Mouse (Mus musculus) stomach, embryonic 15.5 days (tissue): ENCODE measurements around the gene Mlx. TPM values are rescaled to one million over a fixed set of nuclear protein-coding genes. Genes with fewer than 3 reads are reported as not detected.

Experiments used
- ATAC-seq: fragments of 200-750 bp; cut with Nextera tagmentation; 2 replicates; pipeline ENCODE4 v1.8.0; 2017; ENCODE audit warnings: low read depth, moderate number of reproducible peaks, moderate TSS enrichment; ENCODE audit not compliant: insufficient read depth, low FRiP score
- H3K27ac ChIP-seq: fragments of 300-500 bp; sonication (generic); 2 replicates; pipeline ENCODE4 v1.5.1; 2015; ENCODE audit warnings: mild to moderate bottlenecking, inconsistent platforms
- H3K27me3 ChIP-seq: fragments of 300-500 bp; sonication (generic); replicated peaks from 2 replicates; pipeline ENCODE4 v1.6.1; 2015; ENCODE audit warnings: inconsistent platforms
- H3K36me3 ChIP-seq: fragments of 300-500 bp; sonication (generic); 2 replicates; pipeline ENCODE4 v1.6.1; 2015; ENCODE audit warnings: inconsistent platforms
- H3K4me1 ChIP-seq: fragments of 300-500 bp; sonication (generic); 2 replicates; pipeline ENCODE4 v1.6.1; 2015; ENCODE audit warnings: inconsistent platforms
- H3K4me2 ChIP-seq: fragments of 300-500 bp; sonication (generic); 2 replicates; pipeline ENCODE4 v1.6.1; 2015; ENCODE audit warnings: mild to moderate bottlenecking, inconsistent platforms
- H3K4me3 ChIP-seq: fragments of 300-500 bp; sonication (generic); replicated peaks from 2 replicates; pipeline ENCODE4 v1.5.1; 2015; ENCODE audit warnings: inconsistent platforms
- H3K9ac ChIP-seq: fragments of 300-500 bp; sonication (generic); 2 replicates; pipeline ENCODE4 v1.6.1; 2015; ENCODE audit warnings: inconsistent platforms
- H3K9me3 ChIP-seq: fragments of 300-500 bp; sonication (generic); 2 replicates; pipeline ENCODE4 v1.6.1; 2016; ENCODE audit warnings: inconsistent platforms
- WGBS: fragments of 180-500 bp; shearing (Covaris S2); methylation state at CpG from one replicate; pipeline ENCODE4 v1.1.7; 2015; 5-methylcytosine and 5-hydroxymethylcytosine counted together
- polyA plus RNA-seq: library from polyadenylated mRNA; unstranded; fragments of >200 nt; fragmentation: Nextera tagmentation; extraction: Ambion mirVana; gene quantifications from 2 replicates; pipeline ENCODE4 v1.2.1, GENCODE M21; 2015

Mlx gene
- polyA plus RNA-seq = 50.7 and 54.5 TPM in 2 replicates

GRCm38 (mm10) chr11:101086756-101087681 lies at the start of gene Mlx:
Mlx (plus strand) TSS chr11:101087277.
- Histone ChIP-seq H3K36me3 (peaks cover 17% of the 10 kb centered on the region), H3K27me3 (no peaks in the 10 kb centered on the region), H3K4me2 (peak within 1 kb of the TSS; percentile 93), H3K27ac (peak within 1 kb of the TSS; percentile 87), H3K9me3 (no peaks in the 10 kb centered on the region), H3K4me1 (peaks cover 36% of the 10 kb centered on the region), H3K4me3 (peak within 1 kb of the TSS; percentile 77), H3K9ac (peak within 1 kb of the TSS; percentile 73)
- peak; percentile 84 for ATAC-seq
- WGBS = 1% methylated on average over 50 of the region's 52 CpGs

- 80% methylated on average over 10 of the region's 10 CpGs for WGBS
- H3K4me1 ChIP-seq = no peaks in the 10 kb centered on the region
- no peak overlapping the region for H3K4me3 ChIP-seq
- no peaks in the 10 kb centered on the region for H3K27me3 ChIP-seq
- ATAC-seq = no peak
- H3K9me3 ChIP-seq = no peaks in the 10 kb centered on the region
- peaks cover 14% of the 10 kb centered on the region; the same call in 1 of the 2 replicates for H3K36me3 ChIP-seq
- H3K9ac ChIP-seq = no peak overlapping the region
- H3K27ac ChIP-seq = no peak overlapping the region
- no peak overlapping the region for H3K4me2 ChIP-seq
Measured at GRCm38 (mm10) chr11:101037795-101038194, 49.3 kb upstream of the Mlx start.

GRCm38 (mm10) chr11:101045826-101046225 lies 41.3 kb upstream of the Mlx start:
- Histone ChIP-seq H3K9ac (no peak overlapping the region), H3K36me3 (peaks cover 35% of the 10 kb centered on the region), H3K4me1 (no peaks in the 10 kb centered on the region), H3K9me3 (no peaks in the 10 kb centered on the region), H3K4me2 (no peak overlapping the region), H3K27me3 (no peaks in the 10 kb centered on the region), H3K27ac (no peak overlapping the region), H3K4me3 (no peak overlapping the region)
- no peak for ATAC-seq
- 93% methylated on average over 4 of the region's 4 CpGs for WGBS

GRCm38 (mm10) chr11:101046440-101046839 lies 40.6 kb upstream of the Mlx start:
- ATAC-seq = no peak
- Histone ChIP-seq H3K4me3 (no peak overlapping the region), H3K4me1 (no peaks in the 10 kb centered on the region), H3K9me3 (no peaks in the 10 kb centered on the region), H3K36me3 (peaks cover 35% of the 10 kb centered on the region), H3K9ac (no peak overlapping the region), H3K27me3 (no peaks in the 10 kb centered on the region), H3K27ac (no peak overlapping the region; the same call in 1 of the 2 replicates), H3K4me2 (no peak overlapping the region)
- WGBS = 68% methylated on average over 9 of the region's 9 CpGs

GRCm38 (mm10) chr11:101047502-101047901 lies 39.6 kb upstream of the Mlx start:
- Histone ChIP-seq H3K4me1 (no peaks in the 10 kb centered on the region; the same call in 1 of the 2 replicates), H3K36me3 (peaks cover 30% of the 10 kb centered on the region), H3K4me3 (no peak overlapping the region), H3K27ac (no peak overlapping the region), H3K9ac (no peak overlapping the region), H3K27me3 (no peaks in the 10 kb centered on the region), H3K9me3 (no peaks in the 10 kb centered on the region), H3K4me2 (no peak overlapping the region)
- no peak for ATAC-seq
- 78% methylated on average over 3 of the region's 3 CpGs for WGBS

GRCm38 (mm10) chr11:101050359-101050758 lies 36.7 kb upstream of the Mlx start:
- H3K4me1 ChIP-seq = no peaks in the 10 kb centered on the region; the same call in 1 of the 2 replicates
- no peak for ATAC-seq
- no peaks in the 10 kb centered on the region for H3K9me3 ChIP-seq
- no peaks in the 10 kb centered on the region for H3K27me3 ChIP-seq
- no peak overlapping the region for H3K4me3 ChIP-seq
- H3K4me2 ChIP-seq = no peak overlapping the region
- no peak overlapping the region for H3K9ac ChIP-seq
- 92% methylated on average over 9 of the region's 9 CpGs for WGBS
- no peak overlapping the region for H3K27ac ChIP-seq
- peaks cover 11% of the 10 kb centered on the region for H3K36me3 ChIP-seq

- H3K9ac ChIP-seq = no peak overlapping the region
- no peak overlapping the region for H3K27ac ChIP-seq
- peaks cover 7% of the 10 kb centered on the region for H3K36me3 ChIP-seq
- H3K27me3 ChIP-seq = no peaks in the 10 kb centered on the region
- H3K4me2 ChIP-seq = no peak overlapping the region
- H3K9me3 ChIP-seq = no peaks in the 10 kb centered on the region
- no peaks in the 10 kb centered on the region; the same call in 1 of the 2 replicates for H3K4me1 ChIP-seq
- no peak for ATAC-seq
- WGBS = 91% methylated on average over 6 of the region's 6 CpGs
- no peak overlapping the region for H3K4me3 ChIP-seq
Measured at GRCm38 (mm10) chr11:101051051-101051493, 36.0 kb upstream of the Mlx start.

GRCm38 (mm10) chr11:101051617-101052016 lies 35.5 kb upstream of the Mlx start:
- Histone ChIP-seq H3K36me3 (peaks cover 7% of the 10 kb centered on the region), H3K4me3 (no peak overlapping the region), H3K9ac (no peak overlapping the region), H3K27me3 (no peaks in the 10 kb centered on the region), H3K4me2 (no peak overlapping the region), H3K9me3 (no peaks in the 10 kb centered on the region), H3K27ac (no peak overlapping the region), H3K4me1 (peaks cover 1% of the 10 kb centered on the region)
- WGBS = 81% methylated on average over 8 of the region's 8 CpGs
- ATAC-seq = no peak

- Histone ChIP-seq H3K27ac (peak overlapping the region; percentile 82), H3K9ac (no peak overlapping the region), H3K9me3 (no peaks in the 10 kb centered on the region), H3K4me3 (no peak overlapping the region), H3K36me3 (peaks cover 7% of the 10 kb centered on the region), H3K27me3 (no peaks in the 10 kb centered on the region), H3K4me1 (peaks cover 14% of the 10 kb centered on the region), H3K4me2 (no peak overlapping the region)
- 67% methylated on average over 10 of the region's 10 CpGs for WGBS
- 0 out of 2 replicates have a peak, but pooled peaks have one; percentile 12 for ATAC-seq
Measured at GRCm38 (mm10) chr11:101052751-101053473, 34.2 kb upstream of the Mlx start.

- no peak overlapping the region for H3K9ac ChIP-seq
- no peak for ATAC-seq
- no peak overlapping the region for H3K4me2 ChIP-seq
- H3K9me3 ChIP-seq = no peaks in the 10 kb centered on the region
- peaks cover 24% of the 10 kb centered on the region for H3K4me1 ChIP-seq
- H3K36me3 ChIP-seq = peaks cover 4% of the 10 kb centered on the region
- H3K4me3 ChIP-seq = no peak overlapping the region
- no peak overlapping the region for H3K27ac ChIP-seq
- no peaks in the 10 kb centered on the region for H3K27me3 ChIP-seq
- WGBS = 93% methylated on average over 1 of the region's 1 CpGs
Measured at GRCm38 (mm10) chr11:101053974-101054373, 33.1 kb upstream of the Mlx start.

- 73% methylated on average over 14 of the region's 14 CpGs for WGBS
- no peak for ATAC-seq
- no peaks in the 10 kb centered on the region for H3K9me3 ChIP-seq
- no peaks in the 10 kb centered on the region; the same call in 1 of the 2 replicates for H3K36me3 ChIP-seq
- no peak overlapping the region for H3K4me2 ChIP-seq
- no peak overlapping the region for H3K9ac ChIP-seq
- H3K27me3 ChIP-seq = no peaks in the 10 kb centered on the region
- no peak overlapping the region for H3K27ac ChIP-seq
- H3K4me3 ChIP-seq = no peak overlapping the region
- H3K4me1 ChIP-seq = peaks cover 36% of the 10 kb centered on the region
Measured at GRCm38 (mm10) chr11:101055418-101055817, 31.7 kb upstream of the Mlx start.

- Histone ChIP-seq H3K4me3 (no peak overlapping the region), H3K27me3 (no peaks in the 10 kb centered on the region), H3K4me2 (peak overlapping the region; percentile 19), H3K4me1 (peaks cover 46% of the 10 kb centered on the region), H3K27ac (peak overlapping the region; percentile 94), H3K9ac (no peak overlapping the region), H3K36me3 (no peaks in the 10 kb centered on the region; the same call in 1 of the 2 replicates), H3K9me3 (no peaks in the 10 kb centered on the region)
- 21% methylated on average over 8 of the region's 8 CpGs for WGBS
- peak; percentile 68 for ATAC-seq
Measured at GRCm38 (mm10) chr11:101056885-101057284, 30.2 kb upstream of the Mlx start.
